Mouse (Mus musculus): ENCODE measurements around the gene Grin2c. TPM values are rescaled to one million over a fixed set of nuclear protein-coding genes. Genes with fewer than 3 reads are reported as not detected.

Gene Grin2c
- polyA plus RNA-seq, 1 experiment from 2014 or later: 0.18 TPM

DNA sequence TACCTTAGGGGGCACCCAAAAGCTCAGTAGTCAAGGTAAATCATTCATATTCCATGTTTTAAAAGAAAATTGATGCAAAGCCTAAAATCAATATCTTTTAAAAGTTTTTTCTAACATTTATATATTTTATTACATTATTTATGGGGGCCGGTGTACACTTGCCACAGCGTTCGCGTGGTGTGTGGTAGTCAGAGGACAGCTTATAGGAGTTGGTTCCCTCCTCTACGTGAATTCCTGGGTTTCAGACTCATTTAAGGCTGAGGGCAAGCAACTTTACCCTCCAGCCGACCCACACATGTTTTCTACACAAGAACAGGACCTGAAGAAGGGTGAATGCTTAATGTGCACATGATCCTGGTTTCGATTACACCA, 10.5 kb upstream of the Grin2c start:
- H3K9me3 ChIP-seq (replicated peaks; ENCODE audit: control insufficient read depth, low read length, poor library complexity, severe bottlenecking): no peaks in the 10 kb centered on the region
- 22% methylated on average over 7 of the region's 7 CpGs for WGBS
- H3K4me1 ChIP-seq (ENCODE audit: control insufficient read depth, insufficient read depth, low read length): peaks cover 23% of the 10 kb centered on the region
- no peaks in the 10 kb centered on the region for H3K36me3 ChIP-seq (ENCODE audit: control insufficient read depth, insufficient read depth, low read length)
- no peak for ATAC-seq
- H3K27ac ChIP-seq (ENCODE audit: low read length): peak overlapping the region; percentile 88
- peak overlapping the region; percentile 56 for H3K4me3 ChIP-seq (ENCODE audit: low read depth, low read length)
- peak overlapping the region; percentile 62 for H3K4me2 ChIP-seq (ENCODE audit: low read length)
- H3K27me3 ChIP-seq (ENCODE audit: control insufficient read depth, insufficient read depth, low read depth, low read length): no peaks in the 10 kb centered on the region
- peak overlapping the region; percentile 71 for H3K9ac ChIP-seq (ENCODE audit: low read depth, low read length)

DNA sequence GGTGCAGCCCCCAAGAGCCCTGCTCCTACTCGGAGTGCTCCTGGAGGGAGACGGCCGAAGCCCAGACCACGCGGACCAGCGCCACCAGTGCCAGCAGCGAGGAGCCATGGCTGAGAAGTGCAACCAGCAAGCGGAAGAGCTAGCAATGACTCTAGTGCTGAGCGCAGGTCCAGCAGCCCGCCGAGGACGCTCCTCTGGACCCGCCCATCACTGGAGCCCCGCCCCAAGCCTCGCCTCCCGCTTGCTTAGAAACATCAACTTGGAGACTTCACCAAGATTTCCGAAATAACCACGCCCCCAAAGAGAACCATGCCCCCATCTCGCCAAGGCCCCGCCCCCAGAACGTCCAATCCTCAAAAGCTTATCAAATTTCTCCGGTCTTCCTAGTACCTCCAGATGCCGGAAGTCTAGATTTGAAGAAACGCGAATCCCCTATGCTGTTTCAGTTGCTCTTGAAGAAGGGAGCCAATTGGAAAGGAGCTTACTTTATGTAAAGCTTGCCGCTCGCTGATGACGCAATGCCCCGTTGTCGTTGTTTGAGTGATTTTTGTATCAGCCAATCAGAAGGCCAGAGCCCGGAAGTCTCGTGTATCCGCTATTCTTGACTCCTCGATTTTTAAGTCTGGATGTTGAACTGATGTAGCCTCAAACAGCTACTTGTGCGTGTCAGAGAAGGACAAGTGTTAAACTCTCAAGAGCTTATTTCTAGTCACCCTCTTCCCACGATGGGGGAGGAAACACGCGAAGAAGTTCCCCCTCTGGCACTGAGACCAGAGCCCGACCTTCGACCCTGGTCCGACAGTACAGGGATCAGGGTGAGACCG, 9.9 kb upstream of the Grin2c start, which contains the start of gene Fdxr:
TSS of gene Fdxr (minus strand) at position 271 of the 824 bp plus-strand sequence.
- H3K36me3 ChIP-seq (ENCODE audit: control insufficient read depth, insufficient read depth, low read length): peaks cover 1% of the 10 kb centered on the region; the same call in 1 of the 2 replicates
- peak within 1 kb of the TSS; percentile 56 for H3K4me3 ChIP-seq (ENCODE audit: low read depth, low read length)
- H3K9ac ChIP-seq (ENCODE audit: low read depth, low read length): peak within 1 kb of the TSS; percentile 83
- ATAC-seq: peak; percentile 96
- WGBS: under 1% methylated on average over 42 of the region's 42 CpGs
- no peaks in the 10 kb centered on the region for H3K27me3 ChIP-seq (ENCODE audit: control insufficient read depth, insufficient read depth, low read depth, low read length)
- H3K4me2 ChIP-seq (ENCODE audit: low read length): peak within 1 kb of the TSS; percentile 71
- no peaks in the 10 kb centered on the region for H3K9me3 ChIP-seq (replicated peaks; ENCODE audit: control insufficient read depth, low read length, poor library complexity, severe bottlenecking)
- peak within 1 kb of the TSS; percentile 88 for H3K27ac ChIP-seq (ENCODE audit: low read length)
- peaks cover 23% of the 10 kb centered on the region for H3K4me1 ChIP-seq (ENCODE audit: control insufficient read depth, insufficient read depth, low read length)

DNA sequence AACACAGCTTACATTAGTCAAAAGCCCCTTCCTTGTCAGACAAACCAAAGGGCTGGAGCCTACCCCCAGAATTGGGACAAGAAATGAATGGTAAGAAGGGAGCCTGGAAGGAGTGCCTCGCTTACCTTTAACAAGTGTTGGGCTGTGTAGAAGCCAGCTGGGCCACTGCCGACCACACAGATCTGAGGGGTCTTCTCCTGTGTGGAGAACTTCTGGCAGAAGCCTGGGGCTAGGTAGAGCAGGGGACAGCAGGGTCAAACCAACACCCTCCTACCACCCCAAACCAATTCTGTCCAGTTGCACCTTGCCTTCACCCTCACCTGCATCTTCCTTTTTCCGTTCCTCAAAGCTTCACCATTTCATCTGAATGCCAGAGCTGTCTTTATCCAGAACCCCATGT, 8.9 kb upstream of the Grin2c start:
- H3K4me2 ChIP-seq (ENCODE audit: low read length): peak overlapping the region; percentile 71
- H3K9ac ChIP-seq (ENCODE audit: low read depth, low read length): peak overlapping the region; percentile 83
- H3K36me3 ChIP-seq (ENCODE audit: control insufficient read depth, insufficient read depth, low read length): peaks cover 4% of the 10 kb centered on the region; the same call in 1 of the 2 replicates
- H3K4me1 ChIP-seq (ENCODE audit: control insufficient read depth, insufficient read depth, low read length): peaks cover 23% of the 10 kb centered on the region
- ATAC-seq: no peak
- peak overlapping the region; percentile 88; the same call in 1 of the 2 replicates for H3K27ac ChIP-seq (ENCODE audit: low read length)
- H3K4me3 ChIP-seq (ENCODE audit: low read depth, low read length): peak overlapping the region; percentile 56
- H3K9me3 ChIP-seq (replicated peaks; ENCODE audit: control insufficient read depth, low read length, poor library complexity, severe bottlenecking): no peaks in the 10 kb centered on the region
- WGBS: 53% methylated on average over 3 of the region's 3 CpGs
- no peaks in the 10 kb centered on the region for H3K27me3 ChIP-seq (ENCODE audit: control insufficient read depth, insufficient read depth, low read depth, low read length)

DNA sequence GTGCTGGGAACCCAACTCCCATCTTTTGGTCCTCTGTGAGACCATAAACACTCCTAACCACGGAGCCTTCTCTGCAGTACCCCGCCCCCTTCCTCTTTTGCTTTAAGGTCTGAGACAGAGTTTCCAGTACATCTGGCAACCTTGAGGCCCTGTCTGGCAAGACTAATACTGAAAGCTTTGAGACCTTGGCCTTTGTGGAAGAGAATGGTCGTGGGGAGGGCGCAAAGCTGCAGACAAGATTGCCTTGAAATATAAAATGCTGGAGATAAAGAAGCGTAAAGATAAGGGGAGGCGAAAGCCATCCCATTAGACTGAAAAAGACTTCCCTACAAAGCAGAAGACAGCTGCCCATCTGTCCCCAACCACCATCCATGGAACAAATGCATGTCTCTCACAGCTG, 8.5 kb upstream of the Grin2c start:
- Histone ChIP-seq H3K4me1 (ENCODE audit: control insufficient read depth, insufficient read depth, low read length) (peaks cover 23% of the 10 kb centered on the region), H3K4me3 (ENCODE audit: low read depth, low read length) (no peak overlapping the region; the same call in 1 of the 2 replicates), H3K27me3 (ENCODE audit: control insufficient read depth, insufficient read depth, low read depth, low read length) (no peaks in the 10 kb centered on the region), H3K36me3 (ENCODE audit: control insufficient read depth, insufficient read depth, low read length) (peaks cover 4% of the 10 kb centered on the region; the same call in 1 of the 2 replicates), H3K9ac (ENCODE audit: low read depth, low read length) (peak overlapping the region; percentile 83; the same call in 1 of the 2 replicates), H3K27ac (ENCODE audit: low read length) (no peak overlapping the region), H3K9me3 (replicated peaks; ENCODE audit: control insufficient read depth, low read length, poor library complexity, severe bottlenecking) (no peaks in the 10 kb centered on the region), H3K4me2 (ENCODE audit: low read length) (peak overlapping the region; percentile 71)
- no peak for ATAC-seq
- 90% methylated on average over 6 of the region's 6 CpGs for WGBS

DNA sequence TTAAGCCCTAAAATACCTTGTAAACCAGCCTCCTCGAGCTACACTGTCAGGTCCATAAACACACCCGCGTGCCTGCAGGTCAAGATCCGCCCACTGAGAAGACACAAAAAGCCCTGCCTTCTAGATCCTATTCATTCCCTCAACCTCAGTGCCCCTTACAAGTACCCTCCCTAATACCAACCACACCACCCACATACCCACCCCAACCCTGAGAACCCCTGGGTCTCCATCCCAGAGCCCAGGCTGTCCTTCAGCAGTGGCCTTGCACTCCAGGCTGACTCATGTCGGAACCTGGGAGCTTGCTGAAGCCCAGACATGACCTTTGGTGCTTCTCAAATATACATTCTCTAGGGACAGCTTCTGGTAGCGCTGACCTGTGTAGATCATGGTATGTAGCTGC, 7.7 kb upstream of the Grin2c start:
- H3K9ac ChIP-seq (ENCODE audit: low read depth, low read length): no peak overlapping the region

DNA sequence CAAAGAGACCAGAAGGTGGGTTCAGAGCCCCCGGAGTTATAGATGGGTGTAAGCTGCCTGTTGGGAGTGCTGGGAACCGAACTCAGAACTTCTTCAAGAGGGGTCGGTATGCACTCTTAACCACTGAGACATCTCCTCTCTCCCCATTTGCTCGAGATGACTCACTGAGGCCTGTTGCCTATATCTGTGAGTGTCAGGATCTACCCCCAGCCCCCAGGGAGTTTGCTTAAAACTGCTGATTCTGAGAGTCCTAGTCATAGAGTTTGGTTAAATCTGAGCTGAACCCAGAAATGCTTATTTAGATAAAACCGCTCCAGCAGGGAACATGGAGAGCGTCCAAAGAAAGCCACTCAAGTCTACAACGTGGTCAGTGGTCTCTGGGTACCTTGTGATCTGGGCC, 7.1 kb upstream of the Grin2c start:
- Histone ChIP-seq H3K27ac (ENCODE audit: low read length) (no peak overlapping the region), H3K36me3 (ENCODE audit: control insufficient read depth, insufficient read depth, low read length) (peaks cover 6% of the 10 kb centered on the region), H3K4me3 (ENCODE audit: low read depth, low read length) (no peak overlapping the region), H3K4me1 (ENCODE audit: control insufficient read depth, insufficient read depth, low read length) (peaks cover 25% of the 10 kb centered on the region), H3K27me3 (ENCODE audit: control insufficient read depth, insufficient read depth, low read depth, low read length) (no peaks in the 10 kb centered on the region; the same call in 1 of the 2 replicates), H3K4me2 (ENCODE audit: low read length) (no peak overlapping the region), H3K9me3 (replicated peaks; ENCODE audit: control insufficient read depth, low read length, poor library complexity, severe bottlenecking) (no peaks in the 10 kb centered on the region), H3K9ac (ENCODE audit: low read depth, low read length) (no peak overlapping the region)
- WGBS: 88% methylated on average over 7 of the region's 7 CpGs
- no peak for ATAC-seq

More for the DNA sequence above, 7.7 kb upstream of the Grin2c start:
- Histone ChIP-seq H3K9me3 (replicated peaks; ENCODE audit: control insufficient read depth, low read length, poor library complexity, severe bottlenecking) (no peaks in the 10 kb centered on the region), H3K27ac (ENCODE audit: low read length) (no peak overlapping the region), H3K36me3 (ENCODE audit: control insufficient read depth, insufficient read depth, low read length) (peaks cover 4% of the 10 kb centered on the region; the same call in 1 of the 2 replicates), H3K4me2 (ENCODE audit: low read length) (no peak overlapping the region), H3K4me3 (ENCODE audit: low read depth, low read length) (no peak overlapping the region), H3K4me1 (ENCODE audit: control insufficient read depth, insufficient read depth, low read length) (peaks cover 25% of the 10 kb centered on the region), H3K27me3 (ENCODE audit: control insufficient read depth, insufficient read depth, low read depth, low read length) (no peaks in the 10 kb centered on the region)
- WGBS: 90% methylated on average over 6 of the region's 6 CpGs
- no peak for ATAC-seq

DNA sequence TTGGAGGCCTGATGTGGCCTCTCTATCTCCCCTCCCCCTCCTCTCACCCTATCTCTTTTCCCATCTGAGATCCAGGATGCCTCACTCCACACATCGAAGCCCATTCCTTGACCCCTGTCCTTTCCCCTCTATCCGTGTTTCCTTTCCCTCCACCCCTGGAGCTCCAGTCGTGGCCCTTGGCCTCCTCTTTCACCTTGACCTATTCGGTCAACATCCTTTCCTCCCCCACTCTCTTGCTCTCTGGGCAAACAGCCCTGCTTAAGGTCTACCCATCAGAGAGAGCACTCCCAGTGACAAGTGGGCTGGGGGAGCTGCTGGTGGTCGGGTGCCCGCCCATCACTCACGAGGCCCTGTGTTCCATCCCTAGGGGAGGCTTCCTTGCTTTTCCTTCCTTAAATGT, 6.7 kb upstream of the Grin2c start:
- H3K4me3 ChIP-seq (ENCODE audit: low read depth, low read length): no peak overlapping the region
- WGBS: 77% methylated on average over 7 of the region's 7 CpGs
- peaks cover 1% of the 10 kb centered on the region for H3K27me3 ChIP-seq (ENCODE audit: control insufficient read depth, insufficient read depth, low read depth, low read length)
- no peak for ATAC-seq
- peaks cover 25% of the 10 kb centered on the region for H3K4me1 ChIP-seq (ENCODE audit: control insufficient read depth, insufficient read depth, low read length)
- no peak overlapping the region for H3K27ac ChIP-seq (ENCODE audit: low read length)
- no peak overlapping the region; the same call in 1 of the 2 replicates for H3K9ac ChIP-seq (ENCODE audit: low read depth, low read length)
- no peak overlapping the region for H3K4me2 ChIP-seq (ENCODE audit: low read length)
- no peaks in the 10 kb centered on the region for H3K9me3 ChIP-seq (replicated peaks; ENCODE audit: control insufficient read depth, low read length, poor library complexity, severe bottlenecking)
- H3K36me3 ChIP-seq (ENCODE audit: control insufficient read depth, insufficient read depth, low read length): peaks cover 10% of the 10 kb centered on the region

DNA sequence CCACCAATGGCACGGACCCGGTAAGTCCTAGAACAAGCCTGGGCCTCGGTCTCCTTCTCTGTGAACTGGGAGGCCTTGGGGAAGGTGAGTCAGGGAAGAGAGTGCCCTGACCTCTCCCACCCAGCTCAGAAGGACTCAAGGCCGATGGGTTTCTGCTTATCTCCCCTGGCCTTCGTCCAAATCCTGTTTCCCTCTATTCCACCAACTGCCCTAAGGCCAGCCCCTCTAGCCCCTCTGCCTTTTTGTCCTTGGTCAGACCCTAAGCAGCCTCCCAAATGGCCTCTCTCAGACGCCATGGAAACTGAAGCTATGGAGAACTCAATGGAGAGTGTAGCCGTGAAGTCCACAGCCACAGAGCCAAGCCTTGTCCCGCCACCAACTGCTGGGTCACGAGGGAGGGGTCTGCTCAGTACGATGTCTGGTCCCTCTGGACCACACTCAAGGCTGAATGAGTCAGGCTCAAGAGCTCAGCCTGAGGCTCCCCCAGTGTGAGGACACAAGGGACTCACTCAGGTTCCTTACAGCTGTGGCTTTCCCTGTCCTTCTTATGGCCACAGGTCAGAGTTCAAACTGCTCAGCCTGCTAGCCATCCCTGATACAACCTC, 6.0 kb upstream of the Grin2c start:
- WGBS: 63% methylated on average over 10 of the region's 10 CpGs

DNA sequence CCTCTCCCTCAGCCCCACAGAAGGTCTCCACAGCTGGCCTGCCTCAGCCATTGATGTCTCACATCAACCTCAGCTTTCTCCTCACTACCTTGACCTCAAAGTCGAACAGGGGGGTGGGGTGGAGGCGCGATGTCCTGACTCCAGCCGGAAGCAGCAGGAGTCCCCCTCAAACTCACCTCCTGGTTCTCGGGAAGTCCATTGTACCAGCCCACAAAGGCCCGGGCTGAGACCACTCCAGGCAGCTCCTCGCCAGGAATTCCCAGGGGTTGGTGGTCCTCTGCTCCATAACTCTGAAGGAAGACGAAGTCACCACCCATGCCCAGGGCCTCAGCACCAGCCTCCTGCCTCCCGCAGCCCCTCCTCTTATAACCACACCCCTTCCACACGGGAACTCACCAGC, 4.4 kb upstream of the Grin2c start:
- Histone ChIP-seq H3K4me1 (ENCODE audit: control insufficient read depth, insufficient read depth, low read length) (peaks cover 27% of the 10 kb centered on the region), H3K27me3 (ENCODE audit: control insufficient read depth, insufficient read depth, low read depth, low read length) (peaks cover 24% of the 10 kb centered on the region), H3K4me2 (ENCODE audit: low read length) (no peak overlapping the region), H3K9me3 (replicated peaks; ENCODE audit: control insufficient read depth, low read length, poor library complexity, severe bottlenecking) (no peaks in the 10 kb centered on the region), H3K36me3 (ENCODE audit: control insufficient read depth, insufficient read depth, low read length) (peaks cover 18% of the 10 kb centered on the region), H3K9ac (ENCODE audit: low read depth, low read length) (no peak overlapping the region), H3K4me3 (ENCODE audit: low read depth, low read length) (no peak overlapping the region), H3K27ac (ENCODE audit: low read length) (no peak overlapping the region)
- 75% methylated on average over 10 of the region's 10 CpGs for WGBS
- no peak for ATAC-seq

More for the DNA sequence above, 6.0 kb upstream of the Grin2c start:
- H3K27ac ChIP-seq (ENCODE audit: low read length): no peak overlapping the region
- no peak overlapping the region for H3K4me2 ChIP-seq (ENCODE audit: low read length)
- H3K27me3 ChIP-seq (ENCODE audit: control insufficient read depth, insufficient read depth, low read depth, low read length): peaks cover 9% of the 10 kb centered on the region
- ATAC-seq: no peak
- peaks cover 17% of the 10 kb centered on the region for H3K36me3 ChIP-seq (ENCODE audit: control insufficient read depth, insufficient read depth, low read length)
- H3K9me3 ChIP-seq (replicated peaks; ENCODE audit: control insufficient read depth, low read length, poor library complexity, severe bottlenecking): no peaks in the 10 kb centered on the region
- H3K4me1 ChIP-seq (ENCODE audit: control insufficient read depth, insufficient read depth, low read length): peaks cover 23% of the 10 kb centered on the region
- no peak overlapping the region; the same call in 1 of the 2 replicates for H3K9ac ChIP-seq (ENCODE audit: low read depth, low read length)
- no peak overlapping the region for H3K4me3 ChIP-seq (ENCODE audit: low read depth, low read length)

Measured in midbrain, embryonic 16.5 days (tissue).